Mouse (Mus musculus): Measurements from ENCODE around the gene Tmem11. TPM values are rescaled to one million over a fixed set of nuclear protein-coding genes. Genes with fewer than 3 reads are reported as not detected.
A peak's percentile ranks its signal among the peaks of the same experiment; 100 is the strongest.
"Not testable (repeated sequence)": the region's sequence is repeated elsewhere in the genome, so short reads cannot be mapped to it uniquely, and the experiment has no call there.

Tmem11 gene
- polyA plus RNA-seq, 1 experiment from 2014 or later: 75.9 TPM

- DNase-seq (ENCODE audit: low spot score): no peak
- H3K27me3 ChIP-seq (ENCODE audit: low read depth, poor library complexity, severe bottlenecking): no peaks in the 10 kb centered on the region
- H3K4me3 ChIP-seq: peak overlapping the region; percentile 97
- H3K27ac ChIP-seq: peak overlapping the region; percentile 98
- H3K4me1 ChIP-seq: peaks cover 33% of the 10 kb centered on the region
- WGBS: under 1% methylated on average over 52 of the region's 52 CpGs
- peaks cover 35% of the 10 kb centered on the region for H3K36me3 ChIP-seq
- H3K9me3 ChIP-seq (replicated peaks): no peaks in the 10 kb centered on the region
Measured at GRCm38 (mm10) chr11:60878056-60878612, 938 bp downstream of the Tmem11 start.

GRCm38 (mm10) chr11:60873101-60873500 is 6.0 kb downstream of the Tmem11 start:
- H3K36me3 ChIP-seq: peaks cover 75% of the 10 kb centered on the region
- H3K4me1 ChIP-seq: peaks cover 25% of the 10 kb centered on the region
- H3K4me3 ChIP-seq: no peak overlapping the region
- no peak overlapping the region for H3K27ac ChIP-seq
- WGBS: 89% methylated on average over 6 of the region's 6 CpGs
- no peaks in the 10 kb centered on the region for H3K27me3 ChIP-seq (ENCODE audit: low read depth, poor library complexity, severe bottlenecking)
- no peak for DNase-seq (ENCODE audit: low spot score)
- H3K9me3 ChIP-seq (replicated peaks): no peaks in the 10 kb centered on the region

- Histone ChIP-seq H3K36me3 (peaks cover 86% of the 10 kb centered on the region), H3K9me3 (replicated peaks) (no peaks in the 10 kb centered on the region), H3K4me1 (peaks cover 11% of the 10 kb centered on the region), H3K27ac (no peak overlapping the region), H3K27me3 (ENCODE audit: low read depth, poor library complexity, severe bottlenecking) (no peaks in the 10 kb centered on the region), H3K4me3 (no peak overlapping the region)
- DNase-seq (ENCODE audit: low spot score): no peak
- 88% methylated on average over 4 of the region's 4 CpGs for WGBS
Measured at GRCm38 (mm10) chr11:60871409-60871808, 7.7 kb downstream of the Tmem11 start.

- not testable (repeated sequence) for H3K27me3 ChIP-seq (ENCODE audit: low read depth, poor library complexity, severe bottlenecking); H3K4me3 ChIP-seq; DNase-seq (ENCODE audit: low spot score); H3K4me1 ChIP-seq; H3K27ac ChIP-seq; H3K9me3 ChIP-seq (replicated peaks)
- peaks cover 84% of the 10 kb centered on the region for H3K36me3 ChIP-seq
- 96% methylated on average over 6 of the region's 6 CpGs for WGBS
Measured at GRCm38 (mm10) chr11:60869471-60869870, 9.6 kb downstream of the Tmem11 start.

GRCm38 (mm10) chr11:60867904-60868303 is 11.2 kb downstream of the Tmem11 start:
- Histone ChIP-seq H3K9me3 (replicated peaks) (no peaks in the 10 kb centered on the region), H3K4me3 (no peak overlapping the region), H3K27me3 (ENCODE audit: low read depth, poor library complexity, severe bottlenecking) (no peaks in the 10 kb centered on the region), H3K36me3 (peaks cover 85% of the 10 kb centered on the region), H3K4me1 (no peaks in the 10 kb centered on the region), H3K27ac (no peak overlapping the region)
- WGBS: 85% methylated on average over 8 of the region's 8 CpGs
- DNase-seq (ENCODE audit: low spot score): no peak

- 90% methylated on average over 3 of the region's 3 CpGs for WGBS
- no peak for DNase-seq (ENCODE audit: low spot score)
- peaks cover 85% of the 10 kb centered on the region for H3K36me3 ChIP-seq
Measured at GRCm38 (mm10) chr11:60867456-60867855, 11.6 kb downstream of the Tmem11 start.

GRCm38 (mm10) chr11:60866021-60866420 is 13.1 kb downstream of the Tmem11 start:
- peaks cover 86% of the 10 kb centered on the region for H3K36me3 ChIP-seq
- H3K4me1 ChIP-seq: no peaks in the 10 kb centered on the region
- no peak overlapping the region for H3K4me3 ChIP-seq
- 81% methylated on average over 2 of the region's 2 CpGs for WGBS
- no peak for DNase-seq (ENCODE audit: low spot score)
- no peaks in the 10 kb centered on the region for H3K27me3 ChIP-seq (ENCODE audit: low read depth, poor library complexity, severe bottlenecking)
- no peak overlapping the region for H3K27ac ChIP-seq
- H3K9me3 ChIP-seq (replicated peaks): no peaks in the 10 kb centered on the region

More at GRCm38 (mm10) chr11:60867456-60867855, 11.6 kb downstream of the Tmem11 start:
- H3K27me3 ChIP-seq (ENCODE audit: low read depth, poor library complexity, severe bottlenecking): no peaks in the 10 kb centered on the region
- H3K9me3 ChIP-seq (replicated peaks): no peaks in the 10 kb centered on the region
- no peak overlapping the region for H3K27ac ChIP-seq
- no peaks in the 10 kb centered on the region for H3K4me1 ChIP-seq
- no peak overlapping the region for H3K4me3 ChIP-seq

GRCm38 (mm10) chr11:60864916-60865315 is 14.2 kb downstream of the Tmem11 start:
- Histone ChIP-seq H3K4me3 (no peak overlapping the region), H3K36me3 (peaks cover 89% of the 10 kb centered on the region), H3K9me3 (replicated peaks) (no peaks in the 10 kb centered on the region), H3K27me3 (ENCODE audit: low read depth, poor library complexity, severe bottlenecking) (no peaks in the 10 kb centered on the region), H3K27ac (no peak overlapping the region), H3K4me1 (no peaks in the 10 kb centered on the region)
- 93% methylated on average over 14 of the region's 14 CpGs for WGBS
- DNase-seq (ENCODE audit: low spot score): no peak

GRCm38 (mm10) chr11:60864166-60864565 is 14.9 kb downstream of the Tmem11 start:
- 95% methylated on average over 2 of the region's 2 CpGs for WGBS
- Histone ChIP-seq H3K27ac (no peak overlapping the region), H3K4me1 (no peaks in the 10 kb centered on the region), H3K9me3 (replicated peaks) (no peaks in the 10 kb centered on the region), H3K36me3 (peaks cover 89% of the 10 kb centered on the region), H3K27me3 (ENCODE audit: low read depth, poor library complexity, severe bottlenecking) (no peaks in the 10 kb centered on the region), H3K4me3 (no peak overlapping the region)
- no peak for DNase-seq (ENCODE audit: low spot score)

- H3K36me3 ChIP-seq: peaks cover 91% of the 10 kb centered on the region
Measured at GRCm38 (mm10) chr11:60863196-60863595, 15.9 kb downstream of the Tmem11 start.

GRCm38 (mm10) chr11:60861993-60862392 is 17.1 kb downstream of the Tmem11 start:
- DNase-seq (ENCODE audit: low spot score): no peak
- Histone ChIP-seq H3K27ac (no peak overlapping the region), H3K36me3 (peaks cover 91% of the 10 kb centered on the region), H3K4me3 (no peak overlapping the region), H3K27me3 (ENCODE audit: low read depth, poor library complexity, severe bottlenecking) (no peaks in the 10 kb centered on the region), H3K9me3 (replicated peaks) (no peaks in the 10 kb centered on the region), H3K4me1 (no peaks in the 10 kb centered on the region)
- WGBS: 94% methylated on average over 3 of the region's 3 CpGs

More at GRCm38 (mm10) chr11:60863196-60863595, 15.9 kb downstream of the Tmem11 start:
- Histone ChIP-seq H3K27ac (no peak overlapping the region), H3K27me3 (ENCODE audit: low read depth, poor library complexity, severe bottlenecking) (no peaks in the 10 kb centered on the region), H3K9me3 (replicated peaks) (no peaks in the 10 kb centered on the region), H3K4me1 (no peaks in the 10 kb centered on the region), H3K4me3 (no peak overlapping the region)
- DNase-seq (ENCODE audit: low spot score): no peak
- WGBS: 89% methylated on average over 4 of the region's 4 CpGs

GRCm38 (mm10) chr11:60856587-60856986 is 22.5 kb downstream of the Tmem11 start:
- Histone ChIP-seq H3K4me1 (no peaks in the 10 kb centered on the region), H3K9me3 (replicated peaks) (no peaks in the 10 kb centered on the region), H3K4me3 (no peak overlapping the region), H3K27ac (no peak overlapping the region), H3K36me3 (peaks cover 96% of the 10 kb centered on the region), H3K27me3 (ENCODE audit: low read depth, poor library complexity, severe bottlenecking) (no peaks in the 10 kb centered on the region)
- DNase-seq (ENCODE audit: low spot score): no peak
- 58% methylated on average over 3 of the region's 3 CpGs for WGBS

GRCm38 (mm10) chr11:60845415-60845814 is 33.7 kb downstream of the Tmem11 start:
- H3K4me3 ChIP-seq: no peak overlapping the region
- no peaks in the 10 kb centered on the region for H3K27me3 ChIP-seq (ENCODE audit: low read depth, poor library complexity, severe bottlenecking)
- no peaks in the 10 kb centered on the region for H3K9me3 ChIP-seq (replicated peaks)
- H3K4me1 ChIP-seq: no peaks in the 10 kb centered on the region
- DNase-seq (ENCODE audit: low spot score): no peak
- 92% methylated on average over 5 of the region's 5 CpGs for WGBS
- peaks cover 48% of the 10 kb centered on the region for H3K36me3 ChIP-seq
- no peak overlapping the region for H3K27ac ChIP-seq

GRCm38 (mm10) chr11:60843412-60843811 is 35.7 kb downstream of the Tmem11 start:
- DNase-seq (ENCODE audit: low spot score): no peak
- H3K27ac ChIP-seq: no peak overlapping the region
- no peaks in the 10 kb centered on the region for H3K9me3 ChIP-seq (replicated peaks)
- no peaks in the 10 kb centered on the region for H3K4me1 ChIP-seq
- H3K36me3 ChIP-seq: peaks cover 31% of the 10 kb centered on the region
- 85% methylated on average over 5 of the region's 5 CpGs for WGBS
- H3K27me3 ChIP-seq (ENCODE audit: low read depth, poor library complexity, severe bottlenecking): no peaks in the 10 kb centered on the region
- H3K4me3 ChIP-seq: no peak overlapping the region
